Comparison of ENCODE assay signal across 8 mouse cellular contexts in the genomic region with DNA sequence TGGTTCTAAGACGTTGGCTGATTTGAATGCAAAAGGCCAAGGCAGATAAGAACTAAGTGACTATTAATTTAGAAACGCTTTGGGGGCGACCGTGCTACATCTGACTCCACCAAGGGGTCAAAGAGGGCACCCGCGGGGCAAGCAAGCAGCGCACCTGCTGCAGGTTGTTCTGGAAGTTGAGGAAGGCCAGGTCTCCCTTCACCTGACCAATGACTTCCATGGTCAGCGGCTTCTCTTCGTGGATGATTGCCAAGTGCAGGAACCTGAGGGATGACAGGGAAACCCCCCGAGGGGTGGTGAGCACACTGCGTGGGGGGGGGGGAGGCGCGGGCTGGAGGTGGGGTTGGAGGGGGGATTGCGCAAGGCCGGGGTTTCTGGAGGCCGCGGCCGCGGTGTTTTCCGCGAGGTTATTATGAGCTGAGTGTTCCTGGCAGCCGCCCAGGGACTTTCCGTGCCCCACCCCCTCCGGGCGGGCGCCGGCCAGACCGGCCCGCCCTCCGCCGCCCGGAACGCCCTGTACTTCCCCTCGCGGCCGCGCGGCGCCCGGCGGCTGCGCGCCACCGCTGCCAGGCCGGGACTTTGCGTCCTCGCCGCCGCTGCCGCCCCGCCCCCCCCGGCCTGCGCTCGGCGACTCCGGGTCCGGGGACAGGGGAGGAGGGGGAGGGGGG. TPM values are rescaled to one million over a fixed set of nuclear protein-coding genes. Genes with fewer than 3 reads are reported as not detected.
DNase-seq lines count a peak whose midpoint lies in the region; ATAC-seq and TF ChIP-seq lines count a peak whose summit lies in the region.

No protein-coding gene starts in this region.

- TF ChIP-seq POLR2A in lung, adult 2 months (IDR thresholded peaks at IDR 0.05; ENCODE audit: borderline replicate concordance, extremely low read depth, low read depth, low read length): peak; percentile 65; the same call in 1 of the 2 replicates

- H3K4me2 ChIP-seq in forebrain, embryonic 15.5 days (replicated peaks): peak overlapping the region; percentile 68
- peak overlapping the region; percentile 91 for H3K4me2 ChIP-seq in neural tube, embryonic 15.5 days

- peaks cover 8 to 18% of the 10 kb centered on the region in 2 experiments; a peak in 3 of 4 replicates for H3K4me1 ChIP-seq in ES-E14 (ENCODE audit: control insufficient read depth in 2 of 2, insufficient read depth in 2 of 2, low read length in 2 of 2, poor library complexity in 1 of 2)
- peaks cover 28% of the 10 kb centered on the region for H3K4me1 ChIP-seq in forebrain, embryonic 15.5 days
- peaks cover 22% of the 10 kb centered on the region for H3K4me1 ChIP-seq in lung, adult 2 months (ENCODE audit: control insufficient read depth, insufficient read depth, low read length)
- H3K4me1 ChIP-seq in neural tube, embryonic 15.5 days: peaks cover 37% of the 10 kb centered on the region

- no peak for DNase-seq in ES-E14 (ENCODE audit: low read depth, low spot score)
- DNase-seq in cerebellum, adult 11-12 months: peak; percentile 91
- peak; percentile 96 for DNase-seq in heart, postnatal 25 days (ENCODE audit: low spot score)
- peak; percentile 76 to 86 for DNase-seq in layer of hippocampus, adult 2 months (ENCODE audit: low spot score in 2 of 2)
- DNase-seq in lung, adult 2 months: peak; percentile 98
- peak; percentile 88 for DNase-seq in testis, postnatal 14 days (ENCODE audit: low spot score)

- H3K9me3 ChIP-seq in ES-E14 (ENCODE audit: control insufficient read depth, insufficient read depth, low read depth, low read length): no peaks in the 10 kb centered on the region
- H3K9me3 ChIP-seq in forebrain, embryonic 15.5 days: no peaks in the 10 kb centered on the region
- no peaks in the 10 kb centered on the region for H3K9me3 ChIP-seq in neural tube, embryonic 15.5 days (replicated peaks)

- H3K9ac ChIP-seq in ES-E14 (ENCODE audit: insufficient read depth, low read depth, low read length, poor library complexity, severe bottlenecking): peak overlapping the region; percentile 94
- H3K9ac ChIP-seq in forebrain, embryonic 15.5 days (replicated peaks): peak overlapping the region; percentile 94
- H3K9ac ChIP-seq in neural tube, embryonic 15.5 days (replicated peaks): peak overlapping the region; percentile 99

- peak overlapping the region; percentile 89; the same call in 1 of the 2 replicates for H3K27ac ChIP-seq in ES-E14 (ENCODE audit: insufficient read depth, low read depth, low read length, poor library complexity, severe bottlenecking)
- peak overlapping the region; percentile 98 for H3K27ac ChIP-seq in forebrain, embryonic 15.5 days (replicated peaks)
- peak overlapping the region; percentile 100 for H3K27ac ChIP-seq in layer of hippocampus, adult 2 months
- H3K27ac ChIP-seq in neural tube, embryonic 15.5 days (replicated peaks): peak overlapping the region; percentile 99

- 2% methylated on average over 41 of the region's 57 CpGs for WGBS in forebrain, embryonic 15.5 days
- 2% methylated on average over 40 of the region's 57 CpGs for WGBS in lung, adult 2 months
- 2% methylated on average over 51 of the region's 57 CpGs for WGBS in neural tube, embryonic 15.5 days

- 0 out of 2 replicates have a peak, but pooled peaks have one; percentile 11 for TF ChIP-seq CTCF in layer of hippocampus, adult 2 months (conservative IDR thresholded peaks at IDR 0.05)
- TF ChIP-seq CTCF in lung, adult 2 months (IDR thresholded peaks at IDR 0.05; ENCODE audit: insufficient read depth, low read length): no peak

- peak; percentile 84 for ATAC-seq in forebrain, embryonic 15.5 days (replicated peaks)
- ATAC-seq in neural tube, embryonic 15.5 days (ENCODE audit: low FRiP score): peak; percentile 87

- peaks cover 19% of the 10 kb centered on the region for H3K36me3 ChIP-seq in ES-E14 (ENCODE audit: control insufficient read depth, insufficient read depth, low read length, poor library complexity, severe bottlenecking)
- H3K36me3 ChIP-seq in forebrain, embryonic 15.5 days: peaks cover 19% of the 10 kb centered on the region
- H3K36me3 ChIP-seq in neural tube, embryonic 15.5 days: peaks cover 31% of the 10 kb centered on the region

- in situ Hi-C loops in ES-E14 (cut with MboI; ENCODE audit: low sequenced_read_pairs in 2 of 2, unreplicated experiment in 2 of 2): no loop called here

- H3K27me3 ChIP-seq in forebrain, embryonic 15.5 days: no peaks in the 10 kb centered on the region
- no peaks in the 10 kb centered on the region for H3K27me3 ChIP-seq in neural tube, embryonic 15.5 days (replicated peaks)

- intact Hi-C loops in heart, postnatal 25 days (cut with DNase I): loop anchor here (1.0 to 2.0 kb wide), 2 partner anchors 17 to 44 kb away; no protein-coding TSS in a partner anchor

- peak overlapping the region; percentile 88 to 98 for H3K4me3 ChIP-seq in ES-E14 (ENCODE audit: insufficient read depth in 1 of 2, low read depth in 1 of 2, low read length in 2 of 2, poor library complexity in 1 of 2, severe bottlenecking in 1 of 2)
- H3K4me3 ChIP-seq in forebrain, embryonic 15.5 days: peak overlapping the region; percentile 84
- H3K4me3 ChIP-seq in layer of hippocampus, adult 2 months: peak overlapping the region; percentile 99
- H3K4me3 ChIP-seq in lung, adult 2 months (replicated peaks; ENCODE audit: extremely low read depth, low read depth, low read length): peak overlapping the region; percentile 100
- H3K4me3 ChIP-seq in neural tube, embryonic 15.5 days (replicated peaks): peak overlapping the region; percentile 95

TF ChIP-seq in ES-E14, 5 proteins besides CTCF, POLR2A, EP300 and RAD21:
- TF ChIP-seq HCFC1 (IDR thresholded peaks at IDR 0.05; ENCODE audit: borderline replicate concordance, insufficient read depth, low read length) (peak; percentile 43; the same call in 1 of the 2 replicates), CHD2 (IDR thresholded peaks at IDR 0.05; ENCODE audit: low read depth, low read length) (no peak)
TF ChIP-seq in ES-E14: peak in this region for 1.

RNA-seq across cellular contexts. Expression of a gene that starts 0.8 kb away (rescaled TPM):
- 30.6 and 34.7 TPM in 2 replicates for total RNA-seq in ES-E14 (2012; rRNA removed)
- polyA plus RNA-seq in forebrain, embryonic 15.5 days (2015; fragmentation: Nextera tagmentation; extraction: Ambion mirVana): 56.2 and 59.4 TPM in 2 replicates
- 10 to 100 TPM; 40.8 to 42.7 TPM for total RNA-seq in heart, postnatal 25 days (2021)
- 10 to 100 TPM; 28.1 to 42.5 TPM for total RNA-seq in layer of hippocampus, adult 2 months (2021)
- 282 and 367 TPM in 2 replicates for polyA plus RNA-seq in lung, adult 2 months (2012; rRNA removed)
- polyA plus RNA-seq in neural tube, embryonic 15.5 days (2015; fragmentation: Nextera tagmentation; extraction: Ambion mirVana): 60.2 and 92.7 TPM in 2 replicates
